Mouse (Mus musculus): ENCODE measurements at regions not wholly inside any gene's neighbourhood (a gene's known extent, or its start where the extent isn't known, plus 50 kb on each side); places are given as distances from the start of the nearest gene placed in this dataset.
"Not testable (repeated sequence)": the region's sequence is repeated elsewhere in the genome, so short reads cannot be mapped to it uniquely, and the experiment has no call there.

DNA sequence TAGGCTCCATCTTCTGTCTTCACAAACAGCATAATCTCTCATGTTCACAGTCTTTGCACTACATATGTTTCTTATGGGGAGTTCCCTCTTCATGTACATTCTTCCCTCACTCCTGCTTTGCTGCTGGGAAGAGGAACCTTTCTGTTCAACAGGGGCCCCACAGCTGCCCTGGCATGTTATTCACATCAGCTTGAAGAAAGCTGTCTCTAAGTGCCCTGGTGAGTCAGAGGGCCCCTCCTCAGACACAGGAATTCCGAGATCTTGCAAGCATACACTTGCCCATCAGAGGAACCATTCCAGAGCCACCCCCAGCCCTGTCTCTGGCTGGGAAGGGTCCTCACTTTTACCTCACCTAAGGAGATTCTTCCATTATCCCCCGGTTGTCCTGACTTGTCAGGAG lies 151.9 kb upstream of the Camk1g start:
- no peak for DNase-seq

DNA sequence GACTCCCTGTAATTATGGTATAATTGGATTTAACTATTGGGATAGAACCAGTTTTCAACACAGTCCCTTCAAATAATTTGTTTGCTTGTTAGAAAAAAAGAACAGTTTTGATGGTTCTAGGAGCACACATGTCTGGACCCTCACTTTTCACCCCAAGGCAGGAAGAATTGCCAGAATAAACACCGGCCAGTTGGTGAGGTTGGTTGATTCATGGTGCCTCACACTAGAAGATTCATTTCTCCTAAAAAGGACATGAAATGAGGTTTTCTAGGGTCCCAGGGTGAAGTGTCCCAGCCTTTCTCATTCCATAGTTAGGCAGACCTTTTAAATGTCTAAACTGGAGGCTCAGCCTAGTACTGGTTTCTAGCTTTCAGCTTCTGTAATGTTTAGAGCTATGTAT lies 148.7 kb upstream of the Camk1g start:
- DNase-seq, result no peak

DNA sequence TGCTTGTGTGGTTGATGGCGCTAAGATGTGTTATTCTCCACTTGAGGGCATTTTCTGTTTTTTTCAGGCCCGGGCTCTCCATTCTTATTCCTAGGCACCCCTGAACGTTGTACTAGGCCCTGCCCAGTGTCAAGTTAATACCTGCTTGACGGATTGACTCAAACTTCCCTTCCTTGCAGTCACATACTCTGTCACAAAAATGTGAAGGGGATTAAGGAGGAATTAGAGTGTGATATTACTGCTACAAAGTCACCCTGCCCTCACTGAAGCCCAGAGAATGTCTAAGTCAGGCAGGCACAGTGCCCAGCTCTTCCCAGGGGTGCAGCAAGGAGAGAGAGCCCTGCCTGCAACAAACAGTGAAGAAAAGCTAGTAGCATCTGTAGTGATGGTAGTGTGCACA lies 147.9 kb upstream of the Camk1g start:
- peak; percentile 26 for DNase-seq

DNA sequence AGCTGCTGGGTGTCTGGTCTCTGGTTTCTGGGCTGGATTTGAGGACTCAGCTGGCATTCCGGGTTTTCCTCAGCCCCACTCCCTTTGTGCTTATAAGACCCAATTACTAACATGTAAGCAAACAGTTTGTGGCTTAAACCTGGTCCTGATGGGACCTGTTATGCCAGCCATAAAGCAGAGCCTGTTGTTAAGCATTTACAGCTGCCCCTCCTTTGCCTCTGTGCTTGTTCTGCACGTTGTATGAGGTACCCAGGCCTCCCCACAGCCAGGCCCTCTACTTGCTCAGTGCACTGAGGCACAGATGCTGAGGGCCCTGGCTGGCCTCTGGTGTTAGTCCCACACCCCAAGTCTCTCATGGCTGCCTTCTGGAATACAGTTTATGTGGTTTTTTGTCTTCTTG lies 147.2 kb upstream of the Camk1g start:
- no peak for DNase-seq

DNA sequence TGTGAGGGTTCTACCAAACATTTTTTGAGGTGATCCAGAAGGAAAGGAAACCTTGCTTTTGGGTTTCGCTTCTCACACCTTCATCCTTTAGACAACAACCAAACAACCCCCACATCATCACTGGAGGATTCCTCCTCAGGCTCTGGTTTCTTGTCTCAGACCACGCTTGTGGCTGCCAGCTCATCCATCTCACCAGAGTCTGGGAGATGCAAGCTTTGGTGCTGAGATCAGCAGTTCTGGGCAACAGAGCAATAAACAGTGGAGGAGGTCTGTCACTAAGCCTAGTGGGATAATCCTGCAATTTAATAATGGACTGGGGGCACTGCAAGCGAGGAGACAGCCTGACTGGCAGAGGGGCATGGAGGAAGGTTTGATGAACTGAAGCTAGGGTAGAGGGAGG lies 146.3 kb upstream of the Camk1g start:
- no peak for DNase-seq

DNA sequence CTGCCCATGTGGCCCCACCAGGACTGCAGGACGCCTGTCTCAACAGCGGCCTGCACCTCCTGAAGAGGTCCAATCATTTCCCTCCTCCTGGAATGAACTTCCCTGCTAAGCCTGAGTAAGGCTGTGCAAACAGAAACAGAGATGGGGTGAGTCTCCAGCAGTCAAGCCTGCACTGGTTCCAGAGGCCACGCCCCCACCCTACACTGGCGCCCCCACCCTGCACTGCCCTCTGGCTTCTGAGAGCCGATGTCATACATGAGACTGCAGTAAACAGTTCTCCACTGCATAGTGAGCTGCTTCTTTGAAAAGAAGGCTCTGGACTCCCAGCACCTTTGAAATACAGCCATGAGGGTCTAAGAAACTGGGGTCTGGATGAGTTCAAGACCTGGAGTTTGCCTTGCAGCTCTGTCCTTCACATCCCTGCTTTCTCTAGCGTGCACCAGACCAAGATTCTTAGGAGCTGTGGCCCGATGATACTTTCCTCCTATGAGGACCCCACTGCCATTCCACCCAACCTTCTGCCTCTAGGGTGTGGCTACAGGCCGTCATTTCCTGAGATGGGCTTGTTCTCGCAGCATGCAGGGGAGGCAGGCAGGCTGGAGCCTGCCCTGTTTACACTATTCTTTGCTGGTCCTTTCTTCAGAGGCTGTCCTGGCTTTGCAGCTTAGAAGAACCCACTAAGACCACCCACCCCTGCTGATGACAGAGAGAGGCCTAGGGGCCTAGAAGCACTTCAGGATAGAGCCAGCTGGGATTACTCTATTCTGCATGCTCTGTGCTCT lies 144.0 kb upstream of the Camk1g start:
- peak; percentile 10 for DNase-seq

DNA sequence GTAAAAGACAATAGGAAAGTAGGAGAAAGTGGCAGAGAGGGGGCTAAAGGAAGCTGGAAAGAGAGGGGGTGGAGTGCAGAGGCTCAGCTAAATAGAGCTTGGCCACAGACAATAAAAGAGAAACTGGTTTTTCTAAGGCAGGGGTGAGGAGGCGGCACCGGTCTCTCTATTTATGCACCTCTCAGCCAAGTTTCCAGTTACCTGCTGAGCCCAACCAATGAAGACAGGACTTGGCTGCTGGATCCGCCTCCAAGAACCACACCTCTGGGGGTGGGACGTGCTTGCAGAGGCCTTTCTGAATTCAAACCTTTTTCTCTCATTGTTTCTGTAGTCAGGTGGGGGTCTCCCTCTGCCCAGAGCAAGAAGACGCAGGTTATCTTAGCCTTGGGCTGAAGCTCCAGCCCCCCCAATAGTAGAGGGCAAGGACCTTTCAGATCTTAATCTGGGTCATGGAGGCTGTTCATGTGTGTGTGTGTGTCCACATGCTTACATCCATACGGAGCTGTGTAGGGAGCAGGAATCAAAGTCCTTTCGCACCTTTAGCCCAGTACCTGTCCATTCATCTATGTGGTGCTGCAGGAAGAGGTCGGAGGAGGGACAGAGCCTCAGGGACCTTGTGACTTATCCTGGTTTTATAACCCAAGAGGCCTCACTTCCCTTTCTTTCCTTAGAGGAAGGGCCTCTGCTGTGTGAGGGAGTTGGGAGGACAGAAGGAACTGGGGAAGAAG lies 140.1 kb upstream of the Camk1g start:
- no peak for DNase-seq

DNA sequence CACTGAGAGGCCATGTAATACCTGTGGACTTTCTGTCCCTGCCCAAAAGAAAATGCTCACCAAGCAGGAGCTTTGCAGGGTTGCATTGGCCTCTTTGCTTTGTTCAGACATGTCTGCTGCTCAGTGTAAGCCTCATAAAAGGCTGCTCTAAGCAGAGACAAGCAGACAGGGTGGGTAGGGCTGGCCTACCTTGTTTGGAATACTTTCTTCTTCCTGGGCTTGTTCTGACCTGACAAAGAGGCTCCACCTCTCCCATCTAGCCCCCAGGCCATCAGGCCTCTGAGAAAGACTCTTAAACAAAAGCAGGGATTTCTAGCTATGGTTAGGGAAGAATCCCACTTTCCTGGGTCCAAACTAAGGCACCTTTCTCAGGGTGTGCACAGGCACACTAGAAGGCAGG lies 138.2 kb upstream of the Camk1g start:
- DNase-seq, result no peak

DNA sequence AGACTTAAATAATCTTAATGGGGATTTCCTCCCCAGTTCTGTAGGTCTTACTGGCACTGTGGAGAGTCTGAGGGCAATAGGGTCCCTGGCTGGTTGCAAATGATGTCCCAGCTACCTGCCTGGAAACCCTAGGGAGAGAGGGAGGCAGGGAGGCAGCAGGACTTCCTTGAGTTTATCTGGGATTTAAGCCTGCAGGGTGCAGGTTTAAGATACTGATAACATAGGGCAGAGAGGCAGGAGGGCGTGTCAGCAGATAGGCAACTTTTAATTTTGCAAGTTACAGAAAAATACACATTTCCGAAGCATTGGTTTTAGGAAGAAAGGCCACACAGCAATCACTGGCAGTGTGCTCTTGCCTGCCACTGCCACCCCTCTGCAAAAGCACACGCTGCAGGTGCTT lies 136.9 kb upstream of the Camk1g start:
- DNase-seq, result no peak

DNA sequence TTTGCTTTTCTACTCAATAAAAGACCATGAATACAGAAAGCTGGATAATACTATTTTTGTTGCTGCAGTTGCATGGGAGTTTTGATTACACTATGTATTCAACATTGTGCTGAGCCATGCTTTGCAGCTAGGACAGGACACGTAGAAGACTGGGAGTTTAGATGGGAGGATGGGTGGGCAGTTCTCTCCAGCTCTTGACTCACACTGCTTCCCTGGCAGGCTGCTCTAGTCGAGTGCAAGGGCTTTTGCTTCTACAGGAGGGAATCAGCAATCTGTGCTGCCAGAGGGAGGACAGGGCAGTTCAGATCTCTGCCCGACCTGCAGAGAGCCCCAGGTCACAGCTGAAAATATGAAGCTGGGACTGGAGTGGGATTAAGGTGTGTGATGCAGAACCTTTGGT lies 135.3 kb upstream of the Camk1g start:
- no peak for DNase-seq

DNA sequence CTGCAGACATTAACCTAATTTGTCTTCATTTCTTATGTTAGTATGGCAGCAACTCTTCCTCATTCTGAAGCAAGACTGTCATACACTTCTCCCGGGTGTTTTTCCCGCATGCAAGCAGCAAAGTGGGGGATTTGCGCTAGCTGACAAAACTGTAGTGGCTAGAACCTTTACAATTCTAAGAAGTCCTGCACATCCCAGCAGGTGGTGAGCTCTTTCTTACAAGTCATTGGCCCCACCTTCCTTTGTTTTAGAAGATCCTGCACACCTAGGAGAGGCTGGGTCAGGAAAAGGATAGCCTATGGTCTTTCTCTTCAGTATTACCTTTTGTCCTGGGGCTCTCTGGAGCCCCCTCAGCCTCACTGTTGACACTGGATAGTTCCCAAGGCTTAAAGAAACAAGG lies 134.5 kb upstream of the Camk1g start:
- no peak for DNase-seq

DNA sequence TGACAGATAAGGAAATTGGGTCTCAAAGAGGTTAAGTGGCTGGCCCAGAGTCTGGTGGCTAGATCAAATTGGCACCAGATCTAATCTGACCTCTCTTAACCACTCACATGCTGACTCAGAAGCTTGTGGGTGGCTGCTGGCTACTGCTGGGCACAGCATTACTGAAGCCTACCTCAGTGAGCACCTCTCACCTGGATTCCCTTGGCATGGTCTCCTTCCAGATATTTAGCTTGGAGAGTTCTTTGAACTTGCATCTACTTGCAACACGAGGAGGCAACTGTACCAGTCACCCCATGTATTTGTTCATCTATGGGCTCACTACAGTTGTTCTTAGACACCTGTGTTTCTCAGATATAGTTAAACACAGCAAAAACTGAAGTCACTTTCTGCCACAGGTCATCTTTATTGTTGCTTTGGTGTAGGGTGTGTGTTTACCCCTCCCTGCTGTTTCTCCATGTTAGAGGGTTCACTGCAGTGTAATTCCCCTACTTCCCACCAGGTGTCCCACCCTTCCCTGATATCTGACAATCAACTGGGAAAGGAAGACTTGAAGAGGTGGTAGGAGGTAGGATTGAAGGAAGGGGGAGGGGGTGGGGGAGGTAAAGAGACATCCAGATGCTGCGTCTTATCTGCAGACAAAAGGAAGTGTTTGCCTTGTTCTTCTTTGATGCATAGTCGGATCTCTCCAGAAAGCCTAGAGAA lies 133.7 kb upstream of the Camk1g start:
- DNase-seq, result peak; percentile 70

DNA sequence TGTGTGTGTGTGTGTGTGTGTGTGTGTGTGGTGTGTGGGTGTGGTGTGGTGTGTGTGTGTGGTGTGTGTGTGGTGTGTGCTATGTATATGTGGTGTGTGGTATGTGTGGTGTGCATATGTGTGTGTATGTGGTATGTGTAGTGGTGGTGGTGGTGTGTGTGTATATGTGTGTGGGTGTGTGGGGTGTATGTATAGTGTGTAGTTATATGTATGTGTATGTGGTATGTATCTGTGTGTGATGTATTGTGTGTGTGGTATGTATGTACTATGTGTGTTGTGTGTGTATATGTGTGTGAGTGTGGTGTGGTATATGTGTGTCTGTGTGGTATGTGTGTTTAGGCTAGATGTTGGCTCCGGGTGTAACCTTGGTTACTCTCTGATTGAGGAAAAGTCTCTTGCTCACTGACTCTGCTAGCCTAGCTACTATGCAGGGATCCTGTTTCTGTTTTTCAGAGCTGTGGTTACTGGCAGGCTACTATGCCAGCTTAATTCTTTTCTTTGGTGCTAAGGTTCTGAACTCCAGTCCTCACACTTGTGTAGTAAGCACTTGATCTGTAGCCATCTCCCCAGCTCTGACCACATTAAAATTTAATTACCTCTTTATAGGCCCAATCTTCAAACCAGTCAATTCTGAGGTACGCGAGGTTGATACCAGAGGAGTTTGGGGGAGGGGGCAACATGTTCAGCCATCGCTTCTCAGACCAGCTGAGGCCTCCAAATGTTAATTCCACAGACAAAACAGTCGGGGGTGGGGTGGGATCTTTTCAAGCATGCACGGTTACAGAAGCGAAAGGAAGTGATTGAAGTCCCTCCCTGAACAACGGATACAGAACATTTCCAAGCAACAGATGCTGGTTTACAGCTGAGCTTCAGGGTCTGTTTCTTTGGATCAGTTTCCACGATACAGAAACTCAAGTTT lies 126.4 kb upstream of the Camk1g start:
- DNase-seq, result no peak

DNA sequence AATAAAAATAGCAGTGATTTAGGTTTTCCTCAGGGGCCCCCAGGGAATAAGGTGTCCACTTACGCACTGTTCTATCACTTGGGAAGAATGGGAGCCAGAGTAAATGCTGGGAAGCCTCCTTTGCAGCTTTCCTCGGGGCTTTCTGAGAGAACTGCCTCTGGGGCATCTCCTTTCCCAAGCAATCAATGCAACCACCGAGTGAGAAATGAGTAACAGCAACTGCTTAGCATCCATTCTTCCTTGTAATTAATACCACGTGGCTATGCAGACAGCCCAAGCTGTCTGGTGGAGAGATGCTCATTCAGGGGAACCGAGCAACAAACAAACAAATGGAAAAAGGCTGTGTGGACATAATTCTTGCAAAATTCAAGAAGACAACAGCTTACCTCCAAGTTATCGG lies 117.9 kb upstream of the Camk1g start:
- DNase-seq, result no peak

DNA sequence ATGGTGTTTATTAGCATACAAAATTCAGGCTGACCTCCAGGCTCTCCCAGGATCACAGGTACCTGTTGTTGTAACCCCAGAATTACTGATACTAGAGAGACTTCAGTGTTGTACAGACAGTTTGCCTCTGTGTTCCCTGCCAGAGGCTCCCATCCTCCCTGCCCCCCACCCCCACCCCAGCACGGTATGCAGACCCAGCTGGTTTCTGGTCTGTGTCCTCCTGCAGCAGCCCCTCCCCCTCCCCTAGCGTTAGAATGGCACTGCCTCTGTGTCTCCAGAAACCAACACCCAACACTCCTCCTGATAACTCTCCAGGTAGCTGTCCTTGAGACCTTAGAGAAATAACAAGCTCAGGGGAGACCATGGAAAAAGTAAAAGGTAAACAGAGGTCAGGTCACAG lies 116.6 kb upstream of the Camk1g start:
- not testable (repeated sequence) for DNase-seq

DNA sequence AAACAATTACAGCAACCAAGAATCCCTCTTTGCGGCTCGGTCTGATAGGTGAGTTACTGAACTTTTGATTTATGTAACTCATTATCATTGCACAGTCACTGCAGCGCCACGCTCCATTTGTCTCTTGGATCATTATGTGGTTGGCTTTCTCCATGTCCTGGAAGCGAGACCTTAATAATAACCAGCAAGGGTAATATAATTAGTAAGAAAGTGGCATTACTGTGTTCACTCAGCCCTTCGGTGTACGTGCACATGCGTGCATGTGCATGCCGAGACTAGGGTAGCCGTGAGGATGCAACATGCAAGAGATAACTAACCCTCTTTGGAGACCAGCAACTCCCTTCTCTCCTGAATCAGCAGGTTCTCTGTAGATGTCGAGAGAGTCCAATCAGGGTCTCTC lies 114.9 kb upstream of the Camk1g start:
- no peak for DNase-seq

DNA sequence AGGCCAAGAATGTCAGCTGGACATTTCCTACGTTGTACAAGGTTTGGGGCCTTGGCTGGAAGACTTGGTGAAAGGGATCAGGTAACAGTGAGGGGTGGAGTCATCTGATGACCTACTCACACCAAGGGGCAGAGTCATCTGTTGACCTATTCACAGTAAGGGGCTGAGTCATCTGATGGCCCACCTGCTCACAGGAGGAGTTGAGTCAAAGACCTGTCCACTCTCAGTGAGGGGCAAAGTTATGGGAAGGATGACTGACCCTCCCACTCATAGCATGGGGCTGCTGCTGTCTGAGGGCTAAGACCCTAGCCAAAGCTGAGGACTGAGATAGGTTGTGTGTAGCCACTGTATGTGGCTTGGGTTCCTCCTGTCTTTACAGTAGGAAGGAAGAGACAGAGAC lies 107.2 kb upstream of the Camk1g start:
- DNase-seq, result no peak

DNA sequence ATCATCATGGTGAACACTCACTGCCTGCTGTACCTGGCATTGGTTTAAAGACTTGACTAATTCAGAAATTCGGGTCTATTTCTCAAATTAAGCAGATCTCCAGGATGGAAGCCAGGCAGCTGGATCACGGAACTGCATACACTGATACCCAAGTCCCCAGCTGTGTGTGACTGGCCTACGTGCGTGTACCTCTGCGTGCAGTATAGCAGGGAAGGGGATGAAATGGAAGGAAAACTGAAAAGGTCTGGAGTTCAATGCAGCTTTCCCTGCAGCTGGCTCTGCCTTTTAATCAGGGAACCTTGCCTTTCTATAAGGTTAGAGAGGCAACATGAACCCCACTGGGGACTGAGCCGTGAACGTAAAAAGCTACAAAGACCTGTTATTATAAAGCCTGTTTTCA lies 106.7 kb upstream of the Camk1g start:
- DNase-seq, result no peak

DNA sequence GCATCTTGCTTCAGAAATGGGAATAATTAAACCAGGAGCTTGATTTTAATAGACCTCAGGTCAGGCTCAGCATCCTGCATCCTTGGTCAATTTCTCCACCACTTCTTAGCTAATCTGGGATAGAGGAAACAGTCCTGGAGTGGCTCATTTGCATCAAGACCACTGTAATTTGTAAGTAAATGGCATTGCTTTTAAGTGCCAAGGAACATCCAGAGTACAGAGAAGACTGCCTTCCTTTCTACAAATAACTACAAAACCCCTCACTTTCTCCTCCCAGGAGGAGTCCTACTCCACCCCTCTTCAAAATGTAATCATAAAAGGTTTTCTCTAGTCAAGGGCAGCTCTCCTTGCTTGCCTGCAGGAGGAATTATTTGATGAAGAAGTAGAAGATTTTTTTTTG lies 96.2 kb upstream of the Camk1g start:
- DNase-seq, result no peak

DNA sequence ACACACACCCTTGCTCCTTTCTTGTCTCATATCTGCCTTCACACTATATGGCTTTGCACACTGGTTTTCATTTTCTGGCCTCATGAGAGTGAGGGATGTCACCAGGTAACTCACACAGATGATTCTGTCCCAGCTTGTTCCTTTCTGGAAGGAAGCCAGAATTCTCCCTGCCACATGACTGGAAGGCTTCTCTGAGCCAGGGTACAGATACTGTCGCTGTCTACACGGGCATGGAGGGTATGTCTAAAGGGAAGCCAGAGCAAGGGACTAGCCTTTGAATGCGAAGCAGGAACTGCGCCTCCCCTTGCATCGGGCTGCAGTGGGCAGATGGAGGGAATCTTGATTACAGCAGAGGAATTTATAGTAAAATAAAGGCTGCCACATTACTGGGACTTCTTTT lies 89.6 kb upstream of the Camk1g start:
- DNase-seq, result no peak

DNA sequence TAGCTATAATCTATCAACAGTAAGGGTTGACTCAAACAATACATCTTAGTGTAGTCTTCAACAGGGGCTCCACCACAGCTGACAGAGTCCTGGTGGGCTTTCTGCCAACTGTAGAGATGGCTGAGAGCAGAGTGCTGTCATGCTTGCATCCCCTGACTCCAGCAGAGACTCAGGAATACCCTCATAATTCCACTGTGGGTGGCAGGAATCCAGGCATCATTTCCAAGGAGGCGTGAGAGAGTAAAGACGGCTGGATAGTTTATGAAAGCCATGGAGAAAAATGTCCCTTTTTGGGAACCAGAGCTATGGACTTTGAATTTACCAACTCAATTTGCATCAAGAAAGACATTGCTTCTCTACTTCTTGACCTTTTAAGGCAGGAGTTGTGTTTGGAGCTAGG lies 87.8 kb upstream of the Camk1g start:
- DNase-seq, result no peak

DNA sequence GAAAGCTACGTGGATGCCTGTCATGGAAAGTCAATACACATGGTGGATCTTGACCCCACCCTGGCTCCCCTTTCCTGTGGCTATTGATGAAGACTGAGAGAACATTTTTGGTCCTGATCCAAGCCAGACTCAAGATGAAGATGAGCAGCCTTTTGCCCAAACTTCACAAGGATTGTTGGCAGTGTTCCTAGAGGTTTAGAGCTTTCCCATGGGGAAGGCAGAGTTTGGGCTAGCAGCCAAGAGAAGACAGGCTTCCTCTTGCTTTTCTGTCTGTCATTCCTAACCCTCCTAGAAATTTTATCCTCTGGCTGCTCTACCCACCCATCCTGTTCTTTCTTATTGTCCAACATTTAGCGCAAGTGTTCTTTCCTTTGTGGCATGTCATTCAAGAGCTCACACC lies 83.6 kb upstream of the Camk1g start:
- DNase-seq, result peak; percentile 15
